Mouse (Mus musculus) small intestine, adult 2 months (tissue): ENCODE data around the gene Hdc. TPM values are rescaled to one million over a fixed set of nuclear protein-coding genes. Genes with fewer than 3 reads are reported as not detected.

Experiments
- H3K27ac ChIP-seq: fragments of 200-500 bp; 2 replicates; pipeline ENCODE4 v1.5.1; 2012; ENCODE audit warnings: low read depth, low read length, control low read depth, inconsistent platforms; ENCODE audit not compliant: insufficient read depth
- H3K27me3 ChIP-seq: fragments of 200-500 bp; 2 replicates; pipeline ENCODE4 v1.6.1; 2012; ENCODE audit warnings: mild to moderate bottlenecking, moderate library complexity, low read length, inconsistent platforms; ENCODE audit not compliant: control insufficient read depth, insufficient read depth
- H3K36me3 ChIP-seq: fragments of 200-500 bp; 2 replicates; pipeline ENCODE4 v1.6.1; 2012; ENCODE audit warnings: mild to moderate bottlenecking, low read length, control low read depth, inconsistent platforms; ENCODE audit not compliant: control insufficient read depth, insufficient read depth
- H3K4me1 ChIP-seq: fragments of 200-500 bp; 2 replicates; pipeline ENCODE4 v1.6.1; 2012; ENCODE audit warnings: low read length, inconsistent platforms, mixed read lengths; ENCODE audit not compliant: control insufficient read depth, insufficient read depth, insufficient read length
- H3K4me3 ChIP-seq: fragments of 200-500 bp; 2 replicates; pipeline ENCODE4 v1.5.1; 2012; ENCODE audit warnings: low read depth, mild to moderate bottlenecking, control low read depth, inconsistent platforms, low read length, moderate library complexity
- CTCF ChIP-seq: fragments of 200-500 bp; IDR thresholded peaks from 2 replicates; pipeline ENCODE4 v1.5.1; 2012; ENCODE audit warnings: low read depth, mild to moderate bottlenecking, control low read depth, inconsistent platforms, low read length, moderate library complexity, mixed read lengths; ENCODE audit not compliant: insufficient replicate concordance, insufficient read length; ENCODE audit errors: extremely low read depth
- POLR2A ChIP-seq: fragments of 200-500 bp; IDR thresholded peaks from 2 replicates; pipeline ENCODE4 v1.6.1; 2012; ENCODE audit warnings: low read depth, mild to moderate bottlenecking, control low read depth, inconsistent platforms, low read length, moderate library complexity
- WGBS: fragments of 180-500 bp; shearing (Covaris S2); methylation state at CpG from one replicate; pipeline ENCODE4 v1.1.7; 2018; 5-methylcytosine and 5-hydroxymethylcytosine counted together
- polyA plus RNA-seq: library from polyadenylated mRNA; depleted of rRNA; stranded (reverse); fragments of >200 nt; gene quantifications from 2 replicates; pipeline ENCODE4 v1.2.3, GENCODE M21; 2012; rRNA removed

Hdc gene
- polyA plus RNA-seq, 1 experiment, result 1.2 TPM

GRCm38 (mm10) chr2:126551896-126552295 lies 67.2 kb downstream of the Hdc start:
- H3K4me1 ChIP-seq, result peaks cover 23% of the 10 kb centered on the region
- no peaks in the 10 kb centered on the region for H3K27me3 ChIP-seq
- H3K27ac ChIP-seq, result no peak overlapping the region
- no peak for TF ChIP-seq POLR2A
- no peak for TF ChIP-seq CTCF
- H3K4me3 ChIP-seq, result no peak overlapping the region
- no peaks in the 10 kb centered on the region for H3K36me3 ChIP-seq
- WGBS, result 50% methylated on average over 5 of the region's 5 CpGs

- Histone ChIP-seq H3K4me3 (no peak overlapping the region), H3K27me3 (no peaks in the 10 kb centered on the region), H3K27ac (no peak overlapping the region), H3K4me1 (peaks cover 22% of the 10 kb centered on the region), H3K36me3 (no peaks in the 10 kb centered on the region)
- WGBS, result 86% methylated on average over 8 of the region's 8 CpGs
- TF ChIP-seq POLR2A (no peak), CTCF (no peak)
These were observed 67.7 kb downstream of the Hdc start for GRCm38 (mm10) chr2:126551244-126551890.

- Histone ChIP-seq H3K36me3 (no peaks in the 10 kb centered on the region), H3K4me3 (no peak overlapping the region), H3K27ac (peak overlapping the region; percentile 68; the same call in 1 of the 2 replicates), H3K4me1 (peaks cover 18% of the 10 kb centered on the region), H3K27me3 (no peaks in the 10 kb centered on the region)
- TF ChIP-seq POLR2A (no peak), CTCF (no peak)
- 21% methylated on average over 7 of the region's 7 CpGs for WGBS
These were observed 69.4 kb downstream of the Hdc start for GRCm38 (mm10) chr2:126549681-126550080.

GRCm38 (mm10) chr2:126546392-126546791 lies 72.7 kb downstream of the Hdc start:
- WGBS, result 37% methylated on average over 3 of the region's 3 CpGs
- no peaks in the 10 kb centered on the region for H3K27me3 ChIP-seq
- no peak overlapping the region for H3K27ac ChIP-seq
- peaks cover 10% of the 10 kb centered on the region; the same call in 1 of the 2 replicates for H3K4me1 ChIP-seq
- H3K36me3 ChIP-seq, result no peaks in the 10 kb centered on the region
- TF ChIP-seq POLR2A (no peak), CTCF (no peak)
- H3K4me3 ChIP-seq, result no peak overlapping the region

GRCm38 (mm10) chr2:126545297-126545696 lies 73.8 kb downstream of the Hdc start:
- H3K4me3 ChIP-seq, result no peak overlapping the region
- WGBS, result 30% methylated on average over 5 of the region's 5 CpGs

More at GRCm38 (mm10) chr2:126545297-126545696, 73.8 kb downstream of the Hdc start:
- Histone ChIP-seq H3K4me1 (peaks cover 5% of the 10 kb centered on the region; the same call in 1 of the 2 replicates), H3K27me3 (no peaks in the 10 kb centered on the region), H3K36me3 (no peaks in the 10 kb centered on the region), H3K27ac (no peak overlapping the region)
- TF ChIP-seq CTCF, result no peak
- TF ChIP-seq POLR2A, result no peak

Other genes with a start within 250 kb of the Hdc start
- gene Atp8b4, start 118.6 kb downstream of the Hdc start, polyA plus RNA-seq, result 0.04 and 0.09 TPM in 2 replicates
- gene Slc27a2, start 66.9 kb downstream of the Hdc start, polyA plus RNA-seq, result 72.1 and 80.3 TPM in 2 replicates
- 3.3 and 5.0 TPM in 2 replicates for gene Gabpb1, start 57.0 kb upstream of the Hdc start, polyA plus RNA-seq
- gene Usp8, start 88.0 kb upstream of the Hdc start, polyA plus RNA-seq, result 3.6 and 7.5 TPM in 2 replicates
- 0.23 and 0.52 TPM in 2 replicates for gene Usp50, start 164.2 kb upstream of the Hdc start, polyA plus RNA-seq